Mouse (Mus musculus): ENCODE measurements around the gene Chd5. TPM values are rescaled to one million over a fixed set of nuclear protein-coding genes. Genes with fewer than 3 reads are reported as not detected.

The Chd5 gene
- 0.03 and 0.04 TPM in 2 replicates for polyA plus RNA-seq (2014; fragmentation: Nextera tagmentation; extraction: Ambion mirVana)

DNA sequence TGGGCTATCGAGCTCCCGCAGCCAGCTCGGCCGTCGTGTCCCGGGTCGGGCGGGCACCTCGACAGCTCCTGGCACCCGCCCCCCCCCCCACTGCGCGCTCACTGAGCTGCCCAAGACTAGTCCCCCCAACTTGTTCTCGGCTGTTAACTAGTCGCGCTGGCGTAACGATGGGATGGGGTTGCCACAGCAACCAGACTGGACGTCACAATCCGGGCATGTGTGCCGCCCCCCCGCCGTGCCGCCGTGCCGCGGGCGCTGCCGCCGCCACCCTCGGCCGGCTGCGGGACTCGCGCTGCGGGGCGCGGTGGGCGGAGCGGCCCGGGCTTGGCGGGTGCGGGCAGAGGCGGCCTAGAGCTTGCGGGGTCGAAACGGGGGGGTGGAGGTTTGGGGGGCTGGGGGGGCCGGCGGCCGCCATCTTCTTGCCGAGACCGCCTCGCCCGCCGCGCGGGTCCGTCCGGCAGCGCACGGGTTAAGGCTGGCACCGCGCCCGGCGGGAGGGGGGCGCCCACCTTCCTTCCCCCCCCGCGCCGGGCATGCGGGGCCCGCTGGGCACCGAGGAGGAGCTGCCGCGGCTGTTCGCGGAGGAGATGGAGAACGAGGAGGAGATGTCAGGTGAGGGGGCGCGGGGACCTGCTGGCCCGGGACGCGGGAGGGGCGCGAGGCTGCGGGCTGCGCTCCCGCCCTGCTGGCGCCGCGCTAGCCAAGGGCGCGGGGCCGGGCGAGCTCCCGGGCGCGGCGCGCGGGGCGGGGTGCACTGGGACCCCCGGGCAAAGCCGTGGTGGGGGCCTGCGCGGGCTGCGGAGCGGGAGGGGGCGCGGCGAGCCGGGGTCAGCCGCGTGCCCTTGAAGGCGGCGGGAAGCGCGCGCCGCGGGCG is at the start of gene Chd5:
Gene Chd5 (plus strand): TSS at position 233 of the 874 bp plus-strand sequence.
- WGBS = 1% methylated on average over 97 of the region's 120 CpGs
- H3K4me2 ChIP-seq (replicated peaks; ENCODE audit: low read depth, low read length) = peak within 1 kb of the TSS; percentile 96
- H3K4me1 ChIP-seq (ENCODE audit: control insufficient read depth, insufficient read depth, low read length) = peaks cover 14% of the 10 kb centered on the region; the same call in 1 of the 2 replicates
- peaks cover 14% of the 10 kb centered on the region for H3K36me3 ChIP-seq (ENCODE audit: control insufficient read depth, insufficient read depth, low read length)
- peak within 1 kb of the TSS; percentile 52 for H3K9ac ChIP-seq (ENCODE audit: low read depth, low read length)
- H3K27me3 ChIP-seq (ENCODE audit: control insufficient read depth, insufficient read depth, low read length) = peaks cover 39% of the 10 kb centered on the region
- peak; percentile 18; the same call in 1 of the 2 replicates for ATAC-seq (ENCODE audit: low FRiP score, low TSS enrichment)
- H3K9me3 ChIP-seq (ENCODE audit: control insufficient read depth, low read length) = no peaks in the 10 kb centered on the region
- H3K4me3 ChIP-seq (ENCODE audit: low read length) = peak within 1 kb of the TSS; percentile 41
- H3K27ac ChIP-seq (ENCODE audit: low read depth, low read length) = no peak within 1 kb of the TSS

DNA sequence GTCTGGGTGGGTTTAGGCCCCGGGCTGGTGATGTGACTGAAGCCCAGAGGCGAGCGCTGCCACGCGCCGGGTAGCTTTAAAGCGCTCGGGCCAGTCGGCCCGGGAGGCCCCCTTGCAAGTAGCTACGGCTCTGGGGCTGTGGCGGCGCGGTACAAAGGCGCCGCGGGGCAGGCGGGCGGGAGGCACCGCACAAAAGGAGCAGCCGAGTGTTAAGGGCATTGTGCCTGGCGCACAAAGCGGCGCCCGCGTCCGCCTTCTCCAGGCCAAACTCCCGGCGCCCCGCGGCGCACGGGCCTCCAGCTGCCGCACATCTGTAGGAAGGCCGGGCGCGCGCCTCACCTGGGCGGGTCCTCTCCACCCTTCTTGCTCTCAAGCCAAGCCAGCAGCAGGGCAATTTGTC is 48.1 kb upstream of the Chd5 start:
- H3K27me3 ChIP-seq (ENCODE audit: control insufficient read depth, insufficient read depth, low read length) = peaks cover 82% of the 10 kb centered on the region
- under 1% methylated on average over 39 of the region's 39 CpGs for WGBS
- H3K4me3 ChIP-seq (ENCODE audit: low read length) = peak overlapping the region; percentile 22
- no peak for ATAC-seq (ENCODE audit: low FRiP score, low TSS enrichment)
- no peak overlapping the region for H3K27ac ChIP-seq (ENCODE audit: low read depth, low read length)
- H3K4me2 ChIP-seq (replicated peaks; ENCODE audit: low read depth, low read length) = peak overlapping the region; percentile 35
- no peaks in the 10 kb centered on the region for H3K9me3 ChIP-seq (ENCODE audit: control insufficient read depth, low read length)
- peaks cover 11% of the 10 kb centered on the region for H3K4me1 ChIP-seq (ENCODE audit: control insufficient read depth, insufficient read depth, low read length)
- no peaks in the 10 kb centered on the region for H3K36me3 ChIP-seq (ENCODE audit: control insufficient read depth, insufficient read depth, low read length)
- no peak overlapping the region for H3K9ac ChIP-seq (ENCODE audit: low read depth, low read length)

DNA sequence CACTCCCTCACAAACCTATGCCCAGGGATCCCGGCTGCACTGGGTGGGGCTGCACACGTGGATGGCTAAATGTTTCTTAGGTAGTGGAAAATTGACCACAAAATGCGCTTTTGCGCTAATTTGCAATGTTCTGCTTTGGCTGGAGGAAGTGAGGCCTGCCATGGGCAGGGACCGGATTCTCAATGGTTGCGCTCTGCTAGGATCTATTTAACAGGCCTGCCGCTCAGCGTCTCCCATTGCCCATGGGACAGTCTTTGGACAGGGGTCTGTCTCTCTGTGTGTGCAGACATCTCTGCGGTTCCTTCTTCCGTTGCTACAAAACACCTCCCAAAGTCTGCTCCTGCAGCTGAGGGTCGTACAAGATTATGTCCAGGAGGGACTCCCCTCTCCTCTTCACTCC is 47.5 kb upstream of the Chd5 start:
- no peak overlapping the region for H3K27ac ChIP-seq (ENCODE audit: low read depth, low read length)
- 13% methylated on average over 11 of the region's 11 CpGs for WGBS
- no peak for ATAC-seq (ENCODE audit: low FRiP score, low TSS enrichment)
- no peaks in the 10 kb centered on the region for H3K9me3 ChIP-seq (ENCODE audit: control insufficient read depth, low read length)
- H3K4me2 ChIP-seq (replicated peaks; ENCODE audit: low read depth, low read length) = no peak overlapping the region
- peaks cover 11% of the 10 kb centered on the region for H3K4me1 ChIP-seq (ENCODE audit: control insufficient read depth, insufficient read depth, low read length)
- H3K4me3 ChIP-seq (ENCODE audit: low read length) = no peak overlapping the region
- H3K36me3 ChIP-seq (ENCODE audit: control insufficient read depth, insufficient read depth, low read length) = no peaks in the 10 kb centered on the region
- no peak overlapping the region for H3K9ac ChIP-seq (ENCODE audit: low read depth, low read length)
- H3K27me3 ChIP-seq (ENCODE audit: control insufficient read depth, insufficient read depth, low read length) = peaks cover 76% of the 10 kb centered on the region

DNA sequence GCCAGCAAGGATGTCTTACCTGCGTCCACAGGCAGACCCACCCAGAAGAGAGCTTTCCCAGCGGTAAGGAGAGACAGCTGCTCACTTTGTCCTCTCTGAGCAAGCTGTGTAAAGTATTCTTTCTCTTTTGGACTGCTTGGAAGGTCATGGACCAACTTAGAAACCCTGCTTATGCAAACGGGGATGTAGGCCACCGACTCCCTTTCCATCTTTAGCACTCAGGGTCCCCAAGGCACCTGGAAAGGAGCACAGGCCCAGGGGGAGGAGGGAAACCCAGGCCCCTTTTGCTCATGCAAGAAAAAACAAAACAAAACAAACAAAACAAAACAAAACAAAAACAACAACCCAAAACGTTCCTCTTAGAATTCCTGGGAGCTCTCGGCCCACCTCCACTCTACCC is 46.9 kb upstream of the Chd5 start, which contains the start of gene Hes3:
Gene Hes3 (minus strand): TSS at position 101 of the 400 bp plus-strand sequence.
- peaks cover 70% of the 10 kb centered on the region for H3K27me3 ChIP-seq (ENCODE audit: control insufficient read depth, insufficient read depth, low read length)
- no peak within 1 kb of the TSS for H3K9ac ChIP-seq (ENCODE audit: low read depth, low read length)
- peak within 1 kb of the TSS; percentile 22 for H3K4me3 ChIP-seq (ENCODE audit: low read length)
- peaks cover 11% of the 10 kb centered on the region; the same call in 1 of the 2 replicates for H3K4me1 ChIP-seq (ENCODE audit: control insufficient read depth, insufficient read depth, low read length)
- no peaks in the 10 kb centered on the region for H3K36me3 ChIP-seq (ENCODE audit: control insufficient read depth, insufficient read depth, low read length)
- WGBS = 27% methylated on average over 6 of the region's 6 CpGs
- ATAC-seq (ENCODE audit: low FRiP score, low TSS enrichment) = no peak
- peak within 1 kb of the TSS; percentile 35 for H3K4me2 ChIP-seq (replicated peaks; ENCODE audit: low read depth, low read length)
- H3K9me3 ChIP-seq (ENCODE audit: control insufficient read depth, low read length) = no peaks in the 10 kb centered on the region
- no peak within 1 kb of the TSS for H3K27ac ChIP-seq (ENCODE audit: low read depth, low read length)

DNA sequence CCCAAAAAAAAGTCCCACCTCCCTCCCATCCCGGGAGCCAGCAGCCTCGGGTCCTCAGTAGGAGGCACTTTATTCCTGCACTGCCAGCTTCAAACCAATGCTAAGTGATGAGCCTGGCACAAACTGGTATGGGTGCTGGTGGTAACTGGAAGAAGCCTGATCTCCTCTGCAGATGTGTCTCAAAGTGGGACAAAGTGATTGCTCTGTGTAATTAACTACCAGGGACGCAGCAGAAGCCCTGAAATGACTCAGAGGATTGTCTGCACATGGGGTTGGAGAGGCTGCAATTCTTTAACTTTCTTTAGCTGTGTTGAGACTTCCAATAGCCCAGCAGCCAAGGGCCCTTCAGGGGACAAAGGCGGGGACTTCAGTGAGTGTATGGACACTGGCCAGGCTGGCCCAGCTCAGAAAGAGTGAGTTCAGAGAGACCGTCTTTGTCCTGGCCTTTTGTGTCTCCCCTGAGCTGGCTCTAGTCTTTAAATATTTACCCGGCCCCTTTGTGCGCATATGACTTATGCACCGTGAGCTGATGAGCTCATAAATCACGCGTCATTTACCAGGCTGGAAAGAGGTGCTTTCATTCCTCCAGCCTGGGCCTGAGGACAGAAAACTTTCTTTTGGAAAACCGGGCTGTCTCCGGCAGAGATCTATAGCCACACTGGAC is 46.2 kb upstream of the Chd5 start:
- Histone ChIP-seq H3K27me3 (ENCODE audit: control insufficient read depth, insufficient read depth, low read length) (peaks cover 63% of the 10 kb centered on the region), H3K4me2 (replicated peaks; ENCODE audit: low read depth, low read length) (no peak overlapping the region), H3K9me3 (ENCODE audit: control insufficient read depth, low read length) (no peaks in the 10 kb centered on the region), H3K4me3 (ENCODE audit: low read length) (no peak overlapping the region), H3K27ac (ENCODE audit: low read depth, low read length) (no peak overlapping the region), H3K4me1 (ENCODE audit: control insufficient read depth, insufficient read depth, low read length) (peaks cover 8% of the 10 kb centered on the region; the same call in 1 of the 2 replicates), H3K36me3 (ENCODE audit: control insufficient read depth, insufficient read depth, low read length) (no peaks in the 10 kb centered on the region), H3K9ac (ENCODE audit: low read depth, low read length) (no peak overlapping the region)
- ATAC-seq (ENCODE audit: low FRiP score, low TSS enrichment) = no peak
- WGBS = 7% methylated on average over 12 of the region's 12 CpGs

DNA sequence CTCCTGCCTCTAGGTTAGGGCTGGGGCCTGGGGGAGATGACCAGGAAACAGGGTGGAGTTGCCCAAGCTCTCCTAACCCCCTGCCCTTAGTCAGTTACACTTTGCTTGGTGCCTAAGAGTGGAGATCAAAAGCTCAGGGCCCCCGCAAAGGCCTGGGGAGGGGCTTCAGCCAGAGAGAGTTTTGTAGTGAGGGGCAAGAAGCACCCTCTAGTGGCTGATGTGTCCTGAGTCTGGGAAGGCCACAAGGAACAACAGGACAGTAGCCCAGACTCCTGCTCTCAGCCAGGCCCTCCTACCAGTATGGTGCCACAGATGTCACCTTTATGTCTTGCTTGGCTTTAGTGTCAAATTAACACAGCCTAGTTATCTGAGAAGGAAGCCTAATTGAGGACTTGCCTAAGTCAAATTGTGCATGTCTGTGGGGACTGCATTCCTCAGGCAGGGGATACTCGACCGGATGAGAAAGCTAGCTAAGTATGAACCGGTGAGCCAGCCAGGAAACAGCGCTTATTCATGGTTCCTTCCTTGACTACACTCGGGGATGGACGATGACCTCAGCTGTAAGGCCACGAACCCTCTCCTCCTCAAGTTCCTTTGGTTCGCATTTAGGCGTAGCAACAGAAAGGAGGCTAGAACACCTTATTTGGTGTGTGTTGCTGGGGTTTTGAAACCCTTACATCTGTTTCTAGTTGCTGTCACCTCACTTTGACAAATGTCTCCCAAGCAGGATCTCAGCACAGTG is 44.1 kb upstream of the Chd5 start:
- peaks cover 22% of the 10 kb centered on the region for H3K4me1 ChIP-seq (ENCODE audit: control insufficient read depth, insufficient read depth, low read length)
- no peak overlapping the region for H3K4me3 ChIP-seq (ENCODE audit: low read length)
- peaks cover 48% of the 10 kb centered on the region for H3K27me3 ChIP-seq (ENCODE audit: control insufficient read depth, insufficient read depth, low read length)
- H3K9me3 ChIP-seq (ENCODE audit: control insufficient read depth, low read length) = no peaks in the 10 kb centered on the region
- 41% methylated on average over 10 of the region's 10 CpGs for WGBS
- ATAC-seq (ENCODE audit: low FRiP score, low TSS enrichment) = no peak
- H3K9ac ChIP-seq (ENCODE audit: low read depth, low read length) = no peak overlapping the region; the same call in 1 of the 2 replicates
- H3K27ac ChIP-seq (ENCODE audit: low read depth, low read length) = peak overlapping the region; percentile 69
- no peaks in the 10 kb centered on the region; the same call in 1 of the 2 replicates for H3K36me3 ChIP-seq (ENCODE audit: control insufficient read depth, insufficient read depth, low read length)
- H3K4me2 ChIP-seq (replicated peaks; ENCODE audit: low read depth, low read length) = no peak overlapping the region

DNA sequence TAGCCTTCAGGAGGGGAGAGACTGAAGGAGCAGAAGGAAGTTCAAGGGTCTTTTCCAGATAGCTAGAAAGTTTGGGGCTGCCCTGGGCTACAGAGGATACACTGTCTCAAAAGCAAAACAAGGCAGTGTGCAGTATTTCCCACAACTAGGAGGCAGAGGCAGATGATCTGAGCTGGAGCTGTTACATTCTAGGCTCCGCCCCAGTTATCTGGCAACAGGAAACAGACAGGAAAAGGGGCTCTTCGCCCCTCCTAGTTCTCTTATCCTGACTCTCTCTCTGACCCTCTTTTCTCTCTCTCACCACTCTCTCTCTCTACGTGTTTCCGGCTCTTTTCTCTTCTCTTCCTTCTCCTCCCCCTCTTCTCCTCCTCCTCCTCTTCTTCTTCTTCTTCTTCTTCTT is 42.5 kb upstream of the Chd5 start:
- no peak overlapping the region for H3K4me2 ChIP-seq (replicated peaks; ENCODE audit: low read depth, low read length)
- ATAC-seq (ENCODE audit: low FRiP score, low TSS enrichment) = no peak
- H3K4me1 ChIP-seq (ENCODE audit: control insufficient read depth, insufficient read depth, low read length) = peaks cover 24% of the 10 kb centered on the region
- WGBS = 37% methylated on average over 4 of the region's 4 CpGs
- no peak overlapping the region; the same call in 1 of the 2 replicates for H3K27ac ChIP-seq (ENCODE audit: low read depth, low read length)
- H3K27me3 ChIP-seq (ENCODE audit: control insufficient read depth, insufficient read depth, low read length) = peaks cover 34% of the 10 kb centered on the region
- no peak overlapping the region for H3K9ac ChIP-seq (ENCODE audit: low read depth, low read length)
- H3K4me3 ChIP-seq (ENCODE audit: low read length) = no peak overlapping the region
- H3K36me3 ChIP-seq (ENCODE audit: control insufficient read depth, insufficient read depth, low read length) = peaks cover 11% of the 10 kb centered on the region
- H3K9me3 ChIP-seq (ENCODE audit: control insufficient read depth, low read length) = no peaks in the 10 kb centered on the region

DNA sequence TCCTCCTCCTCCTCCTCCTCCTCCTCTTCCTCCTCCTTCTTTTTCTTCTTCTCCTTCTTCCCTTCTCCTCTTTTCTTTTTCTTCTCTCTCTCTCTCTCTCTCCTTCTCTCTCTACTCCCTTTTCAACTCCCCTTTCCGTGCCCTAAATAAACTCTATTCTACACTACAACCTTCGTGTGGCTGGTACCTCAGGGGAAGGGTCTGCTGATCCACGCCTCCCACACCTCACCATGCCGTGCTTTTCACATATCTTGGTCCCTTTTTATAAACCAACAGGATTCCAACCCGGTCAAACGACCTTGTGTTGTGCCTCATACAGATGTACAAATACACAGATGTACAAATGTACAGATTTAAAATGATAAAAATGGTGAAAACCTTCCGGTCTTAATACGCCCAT is 42.1 kb upstream of the Chd5 start:
- peaks cover 26% of the 10 kb centered on the region for H3K4me1 ChIP-seq (ENCODE audit: control insufficient read depth, insufficient read depth, low read length)
- H3K9me3 ChIP-seq (ENCODE audit: control insufficient read depth, low read length) = no peaks in the 10 kb centered on the region
- H3K27ac ChIP-seq (ENCODE audit: low read depth, low read length) = peak overlapping the region; percentile 26; the same call in 1 of the 2 replicates
- peaks cover 15% of the 10 kb centered on the region for H3K36me3 ChIP-seq (ENCODE audit: control insufficient read depth, insufficient read depth, low read length)
- peaks cover 30% of the 10 kb centered on the region for H3K27me3 ChIP-seq (ENCODE audit: control insufficient read depth, insufficient read depth, low read length)
- 14% methylated on average over 8 of the region's 8 CpGs for WGBS
- no peak for ATAC-seq (ENCODE audit: low FRiP score, low TSS enrichment)
- H3K4me2 ChIP-seq (replicated peaks; ENCODE audit: low read depth, low read length) = peak overlapping the region; percentile 38
- H3K9ac ChIP-seq (ENCODE audit: low read depth, low read length) = peak overlapping the region; percentile 51; the same call in 1 of the 2 replicates
- H3K4me3 ChIP-seq (ENCODE audit: low read length) = peak overlapping the region; percentile 98
